Mouse (Mus musculus) bone marrow, adult 2 months (tissue): Measurements from ENCODE around the gene Lypd6b.

Experiments
- CTCF ChIP-seq: fragments of 200-500 bp; IDR thresholded peaks from 2 replicates; pipeline ENCODE4 v1.5.1; 2011; ENCODE audit warnings: low read length, control low read depth; ENCODE audit not compliant: control insufficient read depth, insufficient read depth
- POLR2A ChIP-seq: fragments of 200-500 bp; IDR thresholded peaks from 2 replicates; pipeline ENCODE4 v1.6.1; 2011; ENCODE audit warnings: low read depth, mild to moderate bottlenecking, control low read depth, low read length, borderline replicate concordance; ENCODE audit not compliant: control insufficient read depth

- no peak for TF ChIP-seq POLR2A
- TF ChIP-seq CTCF = no peak
Measured at GRCm38 (mm10) chr2:49840573-49840972, 53.1 kb downstream of the Lypd6b start.
